Mouse (Mus musculus): ENCODE measurements around the gene Amdhd2. TPM values are rescaled to one million over a fixed set of nuclear protein-coding genes. Genes with fewer than 3 reads are reported as not detected.
A peak's percentile ranks its signal among the peaks of the same experiment; 100 is the strongest.
"Not testable (repeated sequence)": the region's sequence is repeated elsewhere in the genome, so short reads cannot be mapped to it uniquely, and the experiment has no call there.

Amdhd2 gene
- polyA plus RNA-seq, 1 experiment, result 25.3 TPM

DNA sequence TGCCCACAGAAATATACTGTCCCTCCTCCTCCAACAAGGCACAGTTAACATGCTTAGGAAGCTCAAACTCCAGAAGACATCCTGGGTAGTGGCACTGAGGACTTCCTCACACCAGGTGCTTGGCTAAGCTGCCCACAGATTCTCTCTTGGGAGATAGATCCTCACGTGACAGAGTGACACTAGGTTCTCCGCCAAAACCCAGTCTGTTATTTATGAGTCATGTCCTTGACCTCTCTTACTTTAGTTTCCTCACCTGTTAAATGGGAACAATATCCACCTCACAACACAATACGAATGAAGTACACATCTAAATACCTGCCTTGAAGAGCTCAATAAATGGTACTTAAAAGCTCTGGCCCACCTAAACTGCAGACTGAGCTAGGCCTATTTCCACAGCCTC lies 24.3 kb downstream of the Amdhd2 start:
- Histone ChIP-seq H3K9ac (ENCODE audit: low read depth, poor library complexity, severe bottlenecking) (no peak overlapping the region), H3K36me3 (ENCODE audit: control insufficient read depth, insufficient read depth, low read length, poor library complexity, severe bottlenecking) (no peaks in the 10 kb centered on the region), H3K27ac (ENCODE audit: insufficient read depth, low read length) (no peak overlapping the region), H3K4me3 (ENCODE audit: low read depth, low read length) (no peak overlapping the region), H3K4me1 (ENCODE audit: control insufficient read depth, insufficient read depth, low read length) (no peaks in the 10 kb centered on the region), H3K27me3 (ENCODE audit: control insufficient read depth, insufficient read depth, low read length, poor library complexity, severe bottlenecking) (no peaks in the 10 kb centered on the region), H3K9me3 (replicated peaks; ENCODE audit: control insufficient read depth, insufficient read depth, low read length, poor library complexity, severe bottlenecking) (no peaks in the 10 kb centered on the region)
- TF ChIP-seq POLR2A (IDR thresholded peaks at IDR 0.05; ENCODE audit: insufficient read depth, low read length) (no peak), CTCF (IDR thresholded peaks at IDR 0.05; ENCODE audit: low read depth, low read length) (no peak)

DNA sequence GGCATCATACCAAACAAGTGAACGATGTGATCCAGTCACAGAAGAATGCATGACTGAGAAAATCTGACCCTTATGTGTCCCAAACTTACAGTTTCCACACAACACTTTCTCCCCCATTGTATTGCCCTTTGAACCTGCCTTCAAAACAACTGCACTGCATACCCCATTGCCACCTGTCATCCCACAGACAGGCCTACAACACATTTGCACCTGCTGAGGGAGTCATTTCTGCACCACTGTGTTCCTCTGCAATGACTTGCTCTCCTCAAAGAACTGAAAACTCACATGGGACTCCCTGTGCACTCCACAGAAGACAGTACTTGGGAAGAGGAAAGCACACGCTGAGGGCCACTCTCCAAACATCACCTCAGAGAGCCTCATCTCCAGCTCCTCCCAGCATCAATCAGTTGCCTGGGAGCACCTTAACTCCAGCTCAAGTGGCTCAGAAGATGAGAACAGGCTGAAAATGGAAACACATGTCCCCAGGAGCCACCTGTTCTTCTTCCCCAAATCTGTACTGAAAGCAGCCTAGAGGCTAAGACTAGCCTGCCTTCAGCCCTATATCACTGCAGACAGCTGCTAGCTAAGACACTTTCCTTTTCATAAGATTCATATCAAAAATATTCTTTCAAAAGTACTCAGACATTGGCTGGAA lies 26.2 kb downstream of the Amdhd2 start:
- no peak for TF ChIP-seq POLR2A (IDR thresholded peaks at IDR 0.05; ENCODE audit: insufficient read depth, low read length)
- TF ChIP-seq EP300 (IDR thresholded peaks at IDR 0.05; ENCODE audit: insufficient read depth, low read depth, low read length), result no peak
- no peak for TF ChIP-seq CTCF (IDR thresholded peaks at IDR 0.05; ENCODE audit: low read depth, low read length)
- Histone ChIP-seq H3K9me3 (replicated peaks; ENCODE audit: control insufficient read depth, insufficient read depth, low read length, poor library complexity, severe bottlenecking) (no peaks in the 10 kb centered on the region), H3K4me1 (ENCODE audit: control insufficient read depth, insufficient read depth, low read length) (no peaks in the 10 kb centered on the region), H3K9ac (ENCODE audit: low read depth, poor library complexity, severe bottlenecking) (no peak overlapping the region), H3K27me3 (ENCODE audit: control insufficient read depth, insufficient read depth, low read length, poor library complexity, severe bottlenecking) (no peaks in the 10 kb centered on the region), H3K36me3 (ENCODE audit: control insufficient read depth, insufficient read depth, low read length, poor library complexity, severe bottlenecking) (no peaks in the 10 kb centered on the region), H3K4me3 (ENCODE audit: low read depth, low read length) (no peak overlapping the region), H3K27ac (ENCODE audit: insufficient read depth, low read length) (no peak overlapping the region)

DNA sequence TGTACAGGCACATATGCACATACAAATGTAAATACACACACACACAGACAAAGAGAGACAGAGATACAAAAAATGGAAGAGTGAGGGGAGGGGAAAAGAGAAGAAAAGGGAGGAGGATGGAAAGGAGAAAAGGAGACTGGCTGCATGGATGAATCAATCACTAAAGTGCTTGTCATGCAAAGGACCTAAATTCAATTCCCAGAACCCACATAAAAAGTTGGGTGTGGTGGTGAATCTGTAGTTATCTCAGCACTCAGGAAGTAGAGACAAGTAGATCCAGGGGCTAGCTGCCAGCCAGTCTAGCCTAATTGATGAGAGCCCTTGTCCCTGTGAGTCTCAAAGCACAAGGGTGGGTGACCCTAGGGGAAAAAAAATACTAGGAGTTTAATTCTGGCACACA lies 29.5 kb downstream of the Amdhd2 start:
- H3K27ac ChIP-seq (ENCODE audit: insufficient read depth, low read length), result peak overlapping the region; percentile 91
- no peaks in the 10 kb centered on the region for H3K9me3 ChIP-seq (replicated peaks; ENCODE audit: control insufficient read depth, insufficient read depth, low read length, poor library complexity, severe bottlenecking)
- TF ChIP-seq POLR2A (IDR thresholded peaks at IDR 0.05; ENCODE audit: insufficient read depth, low read length) (no peak), EP300 (IDR thresholded peaks at IDR 0.05; ENCODE audit: insufficient read depth, low read depth, low read length) (no peak), CTCF (IDR thresholded peaks at IDR 0.05; ENCODE audit: low read depth, low read length) (no peak)
- H3K4me1 ChIP-seq (ENCODE audit: control insufficient read depth, insufficient read depth, low read length), result peaks cover 6% of the 10 kb centered on the region
- no peaks in the 10 kb centered on the region for H3K27me3 ChIP-seq (ENCODE audit: control insufficient read depth, insufficient read depth, low read length, poor library complexity, severe bottlenecking)
- H3K9ac ChIP-seq (ENCODE audit: low read depth, poor library complexity, severe bottlenecking), result no peak overlapping the region
- no peak overlapping the region for H3K4me3 ChIP-seq (ENCODE audit: low read depth, low read length)
- H3K36me3 ChIP-seq (ENCODE audit: control insufficient read depth, insufficient read depth, low read length, poor library complexity, severe bottlenecking), result no peaks in the 10 kb centered on the region

DNA sequence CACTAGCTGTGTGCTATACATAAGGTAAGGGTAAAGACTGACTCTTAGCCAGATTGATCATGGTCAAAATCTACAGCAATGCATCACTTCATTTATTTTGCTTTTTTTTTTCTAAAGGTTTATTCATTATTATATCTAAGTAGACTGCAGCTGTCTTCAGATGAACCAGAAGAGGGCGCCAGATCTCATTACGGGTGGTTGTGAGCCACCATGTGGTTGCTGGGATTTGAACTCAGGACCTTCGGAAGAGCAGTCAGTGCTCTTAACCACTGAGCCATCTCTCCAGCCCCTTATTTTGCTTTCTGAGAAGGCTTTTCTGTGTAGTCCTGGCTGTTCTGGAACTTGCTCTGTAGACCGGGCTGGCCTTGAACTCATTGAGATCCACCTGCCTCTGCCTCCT lies 30.6 kb downstream of the Amdhd2 start:
- H3K9ac ChIP-seq (ENCODE audit: low read depth, poor library complexity, severe bottlenecking); H3K4me1 ChIP-seq (ENCODE audit: control insufficient read depth, insufficient read depth, low read length); H3K9me3 ChIP-seq (replicated peaks; ENCODE audit: control insufficient read depth, insufficient read depth, low read length, poor library complexity, severe bottlenecking); H3K36me3 ChIP-seq (ENCODE audit: control insufficient read depth, insufficient read depth, low read length, poor library complexity, severe bottlenecking); H3K4me3 ChIP-seq (ENCODE audit: low read depth, low read length); H3K27ac ChIP-seq (ENCODE audit: insufficient read depth, low read length); H3K27me3 ChIP-seq (ENCODE audit: control insufficient read depth, insufficient read depth, low read length, poor library complexity, severe bottlenecking): not testable (repeated sequence)
- peak; percentile 4 for TF ChIP-seq CTCF (IDR thresholded peaks at IDR 0.05; ENCODE audit: low read depth, low read length)

DNA sequence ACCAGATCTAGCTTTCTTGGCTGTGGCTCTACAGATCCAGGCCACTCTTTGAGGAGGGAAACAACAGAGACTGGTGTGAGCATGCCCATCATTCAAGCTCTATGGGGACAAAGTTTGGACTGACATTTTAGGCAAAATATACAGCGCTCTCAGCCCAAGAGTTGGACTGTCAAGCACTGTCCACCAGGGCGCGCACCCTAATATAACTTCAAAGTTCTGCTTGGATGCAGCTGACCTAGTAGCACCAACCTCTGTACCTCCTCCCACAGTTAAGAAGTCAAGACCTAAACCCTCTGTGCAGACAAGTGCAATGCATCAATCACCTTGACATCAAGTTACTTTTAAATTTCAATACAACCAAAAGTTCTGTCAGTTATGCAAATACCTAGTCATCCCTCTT lies 32.0 kb downstream of the Amdhd2 start:
- no peak overlapping the region for H3K27ac ChIP-seq (ENCODE audit: insufficient read depth, low read length)
- no peak overlapping the region for H3K9ac ChIP-seq (ENCODE audit: low read depth, poor library complexity, severe bottlenecking)
- no peaks in the 10 kb centered on the region for H3K27me3 ChIP-seq (ENCODE audit: control insufficient read depth, insufficient read depth, low read length, poor library complexity, severe bottlenecking)
- no peaks in the 10 kb centered on the region for H3K36me3 ChIP-seq (ENCODE audit: control insufficient read depth, insufficient read depth, low read length, poor library complexity, severe bottlenecking)
- H3K4me1 ChIP-seq (ENCODE audit: control insufficient read depth, insufficient read depth, low read length), result peaks cover 6% of the 10 kb centered on the region
- TF ChIP-seq CTCF (IDR thresholded peaks at IDR 0.05; ENCODE audit: low read depth, low read length) (peak; percentile 57), EP300 (IDR thresholded peaks at IDR 0.05; ENCODE audit: insufficient read depth, low read depth, low read length) (no peak), POLR2A (IDR thresholded peaks at IDR 0.05; ENCODE audit: insufficient read depth, low read length) (no peak)
- H3K9me3 ChIP-seq (replicated peaks; ENCODE audit: control insufficient read depth, insufficient read depth, low read length, poor library complexity, severe bottlenecking), result no peaks in the 10 kb centered on the region
- no peak overlapping the region for H3K4me3 ChIP-seq (ENCODE audit: low read depth, low read length)

DNA sequence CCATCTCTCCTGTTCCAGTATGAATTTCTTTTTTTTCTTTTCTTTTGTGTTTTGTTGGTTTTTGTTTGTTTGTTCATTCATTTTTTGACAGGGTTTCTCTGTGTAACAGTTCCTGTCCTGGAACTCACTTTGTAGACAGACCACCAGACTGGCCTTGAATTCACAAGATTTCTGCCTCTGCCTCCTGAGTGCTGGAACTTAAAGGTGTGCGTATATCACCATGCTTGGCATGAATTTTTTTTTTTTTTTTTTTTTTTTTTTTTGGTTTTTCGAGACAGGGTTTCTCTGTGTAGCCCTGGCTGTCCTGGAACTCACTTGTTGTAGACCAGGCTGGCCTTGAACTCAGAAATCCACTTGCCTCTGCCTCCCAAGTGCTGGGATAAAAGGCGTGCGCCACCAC lies 34.3 kb downstream of the Amdhd2 start:
- not testable (repeated sequence) for H3K9ac ChIP-seq (ENCODE audit: low read depth, poor library complexity, severe bottlenecking); H3K27ac ChIP-seq (ENCODE audit: insufficient read depth, low read length); H3K27me3 ChIP-seq (ENCODE audit: control insufficient read depth, insufficient read depth, low read length, poor library complexity, severe bottlenecking); H3K4me3 ChIP-seq (ENCODE audit: low read depth, low read length); H3K4me1 ChIP-seq (ENCODE audit: control insufficient read depth, insufficient read depth, low read length); H3K36me3 ChIP-seq (ENCODE audit: control insufficient read depth, insufficient read depth, low read length, poor library complexity, severe bottlenecking); H3K9me3 ChIP-seq (replicated peaks; ENCODE audit: control insufficient read depth, insufficient read depth, low read length, poor library complexity, severe bottlenecking)

Measured in ES-Bruce4 (cell line).